Mouse (Mus musculus) liver, embryonic 14.5 days (tissue): ENCODE data around the gene Tango2.

ENCODE experiments used
- CTCF ChIP-seq: IDR thresholded peaks from 2 replicates; pipeline ENCODE4 v1.5.1; 2016; ENCODE audit warnings: antibody characterized with exemption, low read depth, control low read depth
- EP300 ChIP-seq: IDR thresholded peaks from 2 replicates; pipeline ENCODE4 v1.6.1; 2016; ENCODE audit warnings: antibody characterized with exemption, low read depth

DNA sequence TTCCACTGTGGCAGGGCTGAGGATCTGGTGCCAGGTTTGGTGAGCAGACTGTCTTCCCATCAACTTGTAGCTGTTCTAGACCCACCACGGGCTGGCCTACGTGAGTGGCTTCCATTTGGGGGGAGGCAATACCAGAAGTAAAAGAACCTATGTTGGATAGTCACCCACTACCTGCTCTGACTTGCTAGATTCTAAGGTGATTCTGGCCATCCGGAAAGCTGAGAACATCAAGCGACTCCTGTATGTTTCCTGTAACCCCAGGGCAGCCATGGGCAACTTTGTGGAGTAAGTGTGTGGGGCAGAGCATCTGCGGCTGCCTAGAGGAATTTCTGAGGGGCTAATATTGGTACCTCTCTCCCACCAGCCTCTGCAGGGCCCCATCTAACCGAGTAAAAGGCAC is 95.2 kb downstream of the Tango2 start:
- no peak for TF ChIP-seq CTCF
- TF ChIP-seq EP300: no peak
